Mouse (Mus musculus): ENCODE measurements around the gene Cdhr1. TPM values are rescaled to one million over a fixed set of nuclear protein-coding genes. Genes with fewer than 3 reads are reported as not detected.
A peak's percentile ranks its signal among the peaks of the same experiment; 100 is the strongest.

Gene Cdhr1
- polyA plus RNA-seq, 1 experiment, result 1.6 TPM

DNA sequence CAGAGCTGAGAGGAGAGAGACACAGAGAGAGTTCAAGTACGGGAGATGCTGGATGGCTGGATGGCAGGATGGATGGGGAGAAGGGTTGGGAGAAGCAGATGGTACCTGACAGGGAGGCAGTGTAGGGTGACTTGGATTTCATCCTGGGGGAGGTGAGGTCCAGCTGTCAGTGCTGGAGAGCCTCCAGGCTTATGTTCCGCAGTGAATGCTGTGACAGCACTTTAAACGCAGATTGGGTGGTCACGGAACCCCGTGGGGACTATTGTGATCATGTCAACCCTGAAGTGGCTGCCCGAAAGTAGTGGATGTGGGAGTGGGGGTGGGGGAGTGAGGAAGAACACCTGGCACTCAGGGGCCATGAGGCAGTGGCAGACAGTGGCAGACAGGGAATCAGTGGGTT, 3.7 kb downstream of the Cdhr1 start:
- Histone ChIP-seq H3K4me1 (ENCODE audit: control insufficient read depth, insufficient read depth, low read length) (no peaks in the 10 kb centered on the region; the same call in 1 of the 2 replicates), H3K27ac (ENCODE audit: insufficient read depth, low read length) (no peak overlapping the region), H3K4me3 (ENCODE audit: insufficient read depth, low read length) (no peak overlapping the region)
- TF ChIP-seq POLR2A (IDR thresholded peaks at IDR 0.05; ENCODE audit: extremely low read depth, insufficient read depth, low read length) (no peak), CTCF (IDR thresholded peaks at IDR 0.05; ENCODE audit: extremely low read depth, insufficient read depth, low read length) (no peak)

DNA sequence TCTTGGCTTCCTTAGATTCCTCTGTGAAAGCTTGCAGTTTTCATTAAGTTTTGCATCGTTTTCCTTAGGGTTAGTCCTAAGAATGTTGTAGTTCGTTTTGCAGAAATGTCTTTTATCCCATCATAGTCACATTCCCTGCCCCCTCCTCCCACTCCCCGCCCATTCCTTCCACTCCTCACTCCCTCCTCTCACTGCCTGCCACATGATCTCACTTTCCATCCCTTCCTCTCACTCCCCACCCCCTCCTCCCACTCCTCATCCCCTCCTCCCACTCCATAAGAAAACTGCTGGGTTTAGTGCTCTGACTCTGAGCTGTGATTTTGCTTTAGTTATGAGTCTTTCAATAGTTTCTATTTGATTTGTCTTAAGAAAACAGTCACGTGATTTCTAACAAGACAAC, 14.4 kb downstream of the Cdhr1 start:
- Histone ChIP-seq H3K4me3 (ENCODE audit: insufficient read depth, low read length) (no peak overlapping the region), H3K4me1 (ENCODE audit: control insufficient read depth, insufficient read depth, low read length) (no peaks in the 10 kb centered on the region), H3K27ac (ENCODE audit: insufficient read depth, low read length) (no peak overlapping the region)
- no peak for TF ChIP-seq CTCF (IDR thresholded peaks at IDR 0.05; ENCODE audit: extremely low read depth, insufficient read depth, low read length)
- TF ChIP-seq POLR2A (IDR thresholded peaks at IDR 0.05; ENCODE audit: extremely low read depth, insufficient read depth, low read length), result no peak

DNA sequence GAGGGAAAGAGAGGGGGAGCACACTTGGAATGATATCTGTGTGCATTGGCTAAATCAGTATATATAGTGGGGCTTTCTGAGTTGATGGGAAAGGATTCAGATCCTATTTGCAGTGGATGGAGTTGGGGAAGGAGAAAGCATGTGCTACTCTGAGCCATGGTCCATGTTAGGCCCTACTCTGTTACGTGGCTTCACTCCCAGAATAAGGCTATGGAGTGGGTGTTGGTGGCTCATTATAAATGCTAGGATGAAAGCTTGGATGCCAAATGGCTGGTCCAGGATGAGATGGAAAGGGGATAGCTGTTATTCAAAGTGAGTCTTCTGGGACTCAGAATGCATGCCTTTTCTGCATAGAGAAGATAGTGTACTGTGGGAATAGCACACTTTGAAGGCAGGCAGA, 17.4 kb downstream of the Cdhr1 start:
- no peak overlapping the region for H3K4me3 ChIP-seq (ENCODE audit: insufficient read depth, low read length)
- no peak for TF ChIP-seq CTCF (IDR thresholded peaks at IDR 0.05; ENCODE audit: extremely low read depth, insufficient read depth, low read length)
- TF ChIP-seq POLR2A (IDR thresholded peaks at IDR 0.05; ENCODE audit: extremely low read depth, insufficient read depth, low read length), result no peak
- H3K27ac ChIP-seq (ENCODE audit: insufficient read depth, low read length), result no peak overlapping the region
- H3K4me1 ChIP-seq (ENCODE audit: control insufficient read depth, insufficient read depth, low read length), result no peaks in the 10 kb centered on the region

DNA sequence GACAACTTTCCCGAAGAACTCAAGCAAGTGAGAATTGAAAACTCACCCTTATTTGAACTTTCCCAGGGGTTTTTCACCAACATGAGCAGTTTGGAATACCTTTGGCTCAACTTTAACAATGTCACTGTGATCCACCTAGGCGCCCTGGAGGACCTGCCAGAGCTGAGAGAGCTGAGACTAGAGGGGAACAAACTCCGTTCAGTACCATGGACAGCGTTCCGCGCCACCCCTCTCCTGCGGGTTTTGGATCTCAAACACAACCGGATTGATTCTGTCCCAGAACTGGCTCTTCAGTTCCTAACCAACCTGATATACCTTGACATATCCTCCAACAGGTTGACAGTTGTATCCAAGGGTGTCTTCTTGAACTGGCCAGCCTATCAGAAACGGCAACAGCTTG, 29.6 kb downstream of the Cdhr1 start:
- TF ChIP-seq CTCF (IDR thresholded peaks at IDR 0.05; ENCODE audit: extremely low read depth, insufficient read depth, low read length) (no peak), POLR2A (IDR thresholded peaks at IDR 0.05; ENCODE audit: extremely low read depth, insufficient read depth, low read length) (no peak)
- no peak overlapping the region for H3K27ac ChIP-seq (ENCODE audit: insufficient read depth, low read length)
- H3K4me3 ChIP-seq (ENCODE audit: insufficient read depth, low read length), result no peak overlapping the region
- no peaks in the 10 kb centered on the region for H3K4me1 ChIP-seq (ENCODE audit: control insufficient read depth, insufficient read depth, low read length)

DNA sequence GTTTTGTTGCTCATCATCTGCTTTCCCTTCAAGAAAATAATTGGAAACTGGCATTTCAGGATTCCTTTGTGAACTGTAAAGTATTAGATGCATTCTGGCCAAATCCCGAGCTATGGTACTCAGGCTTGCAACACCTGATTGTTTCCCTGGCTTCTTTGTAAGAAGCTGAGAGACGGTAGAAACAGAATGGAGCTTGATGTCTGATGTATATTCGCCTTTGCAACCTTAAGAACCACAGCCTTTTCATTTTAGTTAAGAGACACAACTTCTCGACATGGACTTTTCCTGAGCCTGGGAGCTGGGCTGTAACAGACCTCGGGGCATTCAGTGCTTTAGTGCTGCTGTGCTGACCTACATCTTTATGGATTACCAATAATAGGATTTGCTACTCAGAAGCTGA, 30.5 kb downstream of the Cdhr1 start, which contains the start of gene Lrit2:
TSS of gene Lrit2 (plus strand) at position 301 of the 400 bp plus-strand sequence.
- H3K27ac ChIP-seq (ENCODE audit: insufficient read depth, low read length), result no peak within 1 kb of the TSS
- no peaks in the 10 kb centered on the region for H3K4me1 ChIP-seq (ENCODE audit: control insufficient read depth, insufficient read depth, low read length)
- no peak within 1 kb of the TSS for H3K4me3 ChIP-seq (ENCODE audit: insufficient read depth, low read length)
- TF ChIP-seq POLR2A (IDR thresholded peaks at IDR 0.05; ENCODE audit: extremely low read depth, insufficient read depth, low read length) (no peak), CTCF (IDR thresholded peaks at IDR 0.05; ENCODE audit: extremely low read depth, insufficient read depth, low read length) (no peak)

DNA sequence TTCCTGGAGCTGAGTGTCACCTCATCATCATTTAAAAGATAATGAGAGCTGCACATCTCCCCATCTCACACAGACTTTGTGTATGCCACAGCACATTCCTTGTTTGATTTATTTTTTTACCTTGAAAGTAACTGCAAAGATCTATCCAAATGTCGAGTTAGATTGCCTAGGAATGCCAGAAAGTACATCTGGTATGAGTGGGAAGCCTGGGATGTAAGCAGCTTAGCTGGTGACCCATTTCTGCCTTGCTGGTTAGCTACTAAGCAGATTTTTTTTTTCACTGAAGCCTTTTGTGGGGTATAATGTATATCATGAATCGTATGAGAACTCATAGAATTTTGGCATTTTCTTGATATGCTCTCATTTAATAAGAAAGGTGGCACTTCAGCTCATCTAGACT, 31.5 kb downstream of the Cdhr1 start:
- Histone ChIP-seq H3K27ac (ENCODE audit: insufficient read depth, low read length) (no peak overlapping the region), H3K4me1 (ENCODE audit: control insufficient read depth, insufficient read depth, low read length) (no peaks in the 10 kb centered on the region), H3K4me3 (ENCODE audit: insufficient read depth, low read length) (no peak overlapping the region)
- TF ChIP-seq CTCF (IDR thresholded peaks at IDR 0.05; ENCODE audit: extremely low read depth, insufficient read depth, low read length) (no peak), POLR2A (IDR thresholded peaks at IDR 0.05; ENCODE audit: extremely low read depth, insufficient read depth, low read length) (no peak)

DNA sequence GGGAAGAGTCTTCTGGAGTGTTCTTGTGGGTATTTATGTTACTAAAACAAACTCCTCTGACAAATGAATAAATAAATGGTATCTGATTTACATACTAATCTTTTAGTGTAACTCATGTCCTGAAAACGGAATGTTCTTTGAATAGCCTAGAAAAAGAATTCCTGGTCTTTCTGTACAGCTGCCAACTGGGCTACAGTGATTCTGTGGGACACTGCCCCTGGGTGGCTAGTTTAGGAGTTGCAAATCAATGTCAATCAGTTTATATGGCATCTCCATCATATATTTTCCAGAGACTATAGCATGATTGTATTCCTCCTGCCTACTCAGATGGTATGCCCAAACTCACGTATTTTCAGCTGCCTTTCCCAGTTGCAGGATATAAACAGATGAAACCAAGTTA, 33.3 kb downstream of the Cdhr1 start:
- H3K4me1 ChIP-seq (ENCODE audit: control insufficient read depth, insufficient read depth, low read length), result no peaks in the 10 kb centered on the region
- no peak overlapping the region for H3K4me3 ChIP-seq (ENCODE audit: insufficient read depth, low read length)
- no peak for TF ChIP-seq POLR2A (IDR thresholded peaks at IDR 0.05; ENCODE audit: extremely low read depth, insufficient read depth, low read length)
- TF ChIP-seq CTCF (IDR thresholded peaks at IDR 0.05; ENCODE audit: extremely low read depth, insufficient read depth, low read length), result 0 out of 2 replicates have a peak, but pooled peaks have one; percentile 12
- no peak overlapping the region for H3K27ac ChIP-seq (ENCODE audit: insufficient read depth, low read length)

DNA sequence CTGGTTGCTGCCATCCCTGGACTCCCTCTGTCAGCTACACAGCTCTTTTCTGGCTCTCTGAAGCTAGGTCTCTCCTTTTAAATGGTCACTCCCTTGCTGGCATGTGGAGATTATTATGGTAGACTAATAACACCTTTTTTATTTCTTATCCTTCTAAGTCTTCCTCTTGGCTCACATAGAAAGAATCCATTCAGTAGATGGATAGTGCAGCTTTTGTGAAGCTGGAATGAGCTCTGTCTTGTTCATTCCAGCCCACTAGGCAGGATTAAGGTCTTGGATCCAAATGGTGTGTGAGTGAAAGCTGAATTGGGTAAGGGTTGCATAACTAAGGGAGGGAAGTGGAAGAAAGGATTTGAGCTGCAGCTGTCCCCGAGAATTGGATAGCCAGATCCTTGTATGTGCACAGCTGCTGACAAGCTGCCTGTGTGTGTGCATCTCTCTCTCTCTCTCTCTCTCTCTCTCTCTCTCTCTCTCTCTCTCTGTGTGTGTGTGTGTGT, 49.2 kb downstream of the Cdhr1 start, which contains the start of gene Rgr:
TSS of gene Rgr (minus strand) at position 51 of the 497 bp plus-strand sequence.
- Histone ChIP-seq H3K4me3 (ENCODE audit: insufficient read depth, low read length) (no peak within 1 kb of the TSS), H3K4me1 (ENCODE audit: control insufficient read depth, insufficient read depth, low read length) (no peaks in the 10 kb centered on the region), H3K27ac (ENCODE audit: insufficient read depth, low read length) (no peak within 1 kb of the TSS)
- TF ChIP-seq CTCF (IDR thresholded peaks at IDR 0.05; ENCODE audit: extremely low read depth, insufficient read depth, low read length), result no peak
- TF ChIP-seq POLR2A (IDR thresholded peaks at IDR 0.05; ENCODE audit: extremely low read depth, insufficient read depth, low read length), result no peak

DNA sequence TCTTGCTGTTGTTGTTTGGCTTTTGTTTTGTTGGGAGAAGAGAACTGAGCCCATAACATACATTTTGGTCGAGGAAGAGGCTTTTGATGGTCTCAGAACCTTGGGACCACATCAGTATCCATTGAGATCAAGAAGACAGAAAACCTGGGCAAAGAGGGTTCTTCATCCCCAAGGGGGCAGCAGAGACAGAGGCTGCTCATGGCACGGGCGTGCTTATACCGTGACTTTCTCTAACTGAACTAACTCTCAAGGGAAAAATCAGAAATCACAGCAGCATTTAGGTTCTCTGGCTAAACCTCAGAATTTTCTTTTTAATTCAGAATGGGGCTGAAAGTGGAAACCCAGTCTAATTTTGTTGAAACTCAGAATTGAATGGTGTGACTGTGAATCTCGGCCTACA, 63.7 kb downstream of the Cdhr1 start:
- no peak overlapping the region for H3K27ac ChIP-seq (ENCODE audit: insufficient read depth, low read length)
- no peaks in the 10 kb centered on the region for H3K4me1 ChIP-seq (ENCODE audit: control insufficient read depth, insufficient read depth, low read length)
- no peak overlapping the region for H3K4me3 ChIP-seq (ENCODE audit: insufficient read depth, low read length)
- TF ChIP-seq POLR2A (IDR thresholded peaks at IDR 0.05; ENCODE audit: extremely low read depth, insufficient read depth, low read length) (no peak), CTCF (IDR thresholded peaks at IDR 0.05; ENCODE audit: extremely low read depth, insufficient read depth, low read length) (peak; percentile 57)

DNA sequence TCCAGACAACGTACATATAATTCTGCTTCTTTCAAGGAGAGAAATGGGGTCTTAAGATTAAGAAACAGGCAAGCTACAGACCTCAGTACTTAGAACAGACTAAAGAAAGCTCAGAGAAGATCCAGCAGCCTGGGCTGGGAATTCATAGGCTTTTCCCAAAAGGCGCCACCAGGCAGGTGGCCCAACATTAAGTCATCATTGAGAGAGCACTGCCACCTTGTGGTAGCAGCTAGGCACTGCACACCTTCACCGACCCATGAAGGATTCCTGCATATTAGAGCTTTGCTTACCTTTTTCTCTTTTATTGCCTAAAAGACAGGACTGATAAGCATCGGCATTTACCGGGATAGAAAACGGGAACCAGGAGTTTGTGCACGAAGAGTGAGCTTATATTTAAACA, 64.9 kb downstream of the Cdhr1 start:
- no peak overlapping the region for H3K4me3 ChIP-seq (ENCODE audit: insufficient read depth, low read length)
- H3K4me1 ChIP-seq (ENCODE audit: control insufficient read depth, insufficient read depth, low read length), result no peaks in the 10 kb centered on the region
- TF ChIP-seq POLR2A (IDR thresholded peaks at IDR 0.05; ENCODE audit: extremely low read depth, insufficient read depth, low read length), result no peak
- peak; percentile 99 for TF ChIP-seq CTCF (IDR thresholded peaks at IDR 0.05; ENCODE audit: extremely low read depth, insufficient read depth, low read length)
- H3K27ac ChIP-seq (ENCODE audit: insufficient read depth, low read length), result no peak overlapping the region
